Mouse (Mus musculus): ENCODE data around the gene Galr2. TPM values are rescaled to one million over a fixed set of nuclear protein-coding genes. Genes with fewer than 3 reads are reported as not detected.

The Galr2 gene
- polyA plus RNA-seq, 1 experiment from 2014 or later = 0.11 TPM

DNA sequence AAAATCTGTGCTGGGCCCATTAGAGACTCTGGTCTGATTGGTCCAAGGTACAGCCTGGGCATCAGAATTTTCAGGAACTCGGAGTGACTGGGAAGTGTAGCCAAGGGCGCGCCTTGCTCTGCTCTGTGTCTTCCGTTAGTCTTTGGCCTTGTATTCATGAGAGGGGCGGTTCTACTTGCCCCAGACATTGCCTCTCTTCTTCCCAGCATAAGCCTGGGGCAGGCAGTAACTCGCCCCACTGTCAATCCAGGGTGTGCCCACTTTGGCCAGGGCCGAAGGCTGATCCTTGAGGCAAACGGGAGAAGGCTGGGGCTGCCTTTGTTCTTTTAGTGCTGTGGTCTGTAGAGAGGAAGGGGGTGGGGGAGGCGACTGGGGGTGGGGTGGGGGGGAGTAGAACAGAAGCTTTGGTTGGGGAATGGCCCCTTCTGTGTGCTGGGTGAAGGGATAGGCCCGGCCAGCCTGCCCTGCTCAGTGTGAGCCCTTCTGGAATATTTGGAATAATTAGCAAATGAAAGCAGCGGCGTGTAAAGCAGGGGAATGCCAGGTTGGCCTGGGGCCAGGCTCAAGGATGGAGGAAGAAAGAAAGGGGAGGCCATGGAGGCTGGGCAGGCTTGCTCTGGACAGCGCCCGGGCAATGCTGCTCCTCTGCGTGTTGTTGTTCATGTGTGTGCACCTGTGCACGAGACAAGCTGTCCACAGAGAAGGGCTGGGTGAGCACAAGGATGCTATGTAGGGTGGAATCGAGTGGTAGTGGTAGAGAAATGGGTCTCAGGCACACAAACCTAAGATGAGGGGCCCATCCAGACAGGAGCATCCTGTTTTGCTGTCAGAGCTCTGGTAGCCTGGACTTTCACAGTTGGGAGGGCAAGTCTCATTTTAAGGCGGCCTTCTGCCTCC is 48.8 kb downstream of the Galr2 start:
- WGBS = 60% methylated on average over 18 of the region's 18 CpGs
- DNase-seq (ENCODE audit: low spot score) (no peak), ATAC-seq (replicated peaks; ENCODE audit: low FRiP score) (no peak)
- no peak overlapping the region for H3K27ac ChIP-seq (ENCODE audit: low read depth, low read length)
- no peaks in the 10 kb centered on the region for H3K9me3 ChIP-seq (ENCODE audit: control insufficient read depth, low read length)
- peaks cover 18% of the 10 kb centered on the region for H3K27me3 ChIP-seq (replicated peaks; ENCODE audit: control insufficient read depth, insufficient read depth, low read length)
- H3K36me3 ChIP-seq (ENCODE audit: control insufficient read depth, insufficient read depth, low read length) = no peaks in the 10 kb centered on the region
- H3K4me3 ChIP-seq (ENCODE audit: low read depth, low read length) = no peak overlapping the region
- no peak overlapping the region for H3K4me2 ChIP-seq
- no peak overlapping the region for H3K9ac ChIP-seq (ENCODE audit: low read depth, low read length)
- H3K4me1 ChIP-seq (replicated peaks; ENCODE audit: control insufficient read depth, insufficient read depth, low read length) = peaks cover 17% of the 10 kb centered on the region

DNA sequence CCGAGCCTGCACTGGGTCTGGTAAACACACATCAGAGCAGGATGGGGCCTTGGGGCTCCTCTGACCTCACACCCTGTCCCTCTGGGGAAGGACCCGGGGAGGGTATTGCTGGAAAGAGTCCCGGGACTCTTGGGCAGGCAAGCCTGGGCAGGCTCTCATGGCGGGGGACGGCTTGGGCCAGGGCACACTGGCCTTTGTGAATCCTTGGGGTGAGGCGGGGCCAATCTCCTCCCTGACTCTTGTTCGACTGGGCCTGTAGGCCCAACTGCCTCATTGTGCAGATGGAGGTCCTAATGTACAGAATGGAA is 49.4 kb downstream of the Galr2 start:
- DNase-seq (ENCODE audit: low spot score) (no peak), ATAC-seq (replicated peaks; ENCODE audit: low FRiP score) (no peak)
- WGBS = 81% methylated on average over 7 of the region's 7 CpGs
- Histone ChIP-seq H3K36me3 (ENCODE audit: control insufficient read depth, insufficient read depth, low read length) (no peaks in the 10 kb centered on the region), H3K27ac (ENCODE audit: low read depth, low read length) (no peak overlapping the region), H3K9me3 (ENCODE audit: control insufficient read depth, low read length) (no peaks in the 10 kb centered on the region), H3K9ac (ENCODE audit: low read depth, low read length) (no peak overlapping the region), H3K4me3 (ENCODE audit: low read depth, low read length) (no peak overlapping the region), H3K4me2 (no peak overlapping the region), H3K4me1 (replicated peaks; ENCODE audit: control insufficient read depth, insufficient read depth, low read length) (peaks cover 23% of the 10 kb centered on the region), H3K27me3 (replicated peaks; ENCODE audit: control insufficient read depth, insufficient read depth, low read length) (peaks cover 24% of the 10 kb centered on the region)

DNA sequence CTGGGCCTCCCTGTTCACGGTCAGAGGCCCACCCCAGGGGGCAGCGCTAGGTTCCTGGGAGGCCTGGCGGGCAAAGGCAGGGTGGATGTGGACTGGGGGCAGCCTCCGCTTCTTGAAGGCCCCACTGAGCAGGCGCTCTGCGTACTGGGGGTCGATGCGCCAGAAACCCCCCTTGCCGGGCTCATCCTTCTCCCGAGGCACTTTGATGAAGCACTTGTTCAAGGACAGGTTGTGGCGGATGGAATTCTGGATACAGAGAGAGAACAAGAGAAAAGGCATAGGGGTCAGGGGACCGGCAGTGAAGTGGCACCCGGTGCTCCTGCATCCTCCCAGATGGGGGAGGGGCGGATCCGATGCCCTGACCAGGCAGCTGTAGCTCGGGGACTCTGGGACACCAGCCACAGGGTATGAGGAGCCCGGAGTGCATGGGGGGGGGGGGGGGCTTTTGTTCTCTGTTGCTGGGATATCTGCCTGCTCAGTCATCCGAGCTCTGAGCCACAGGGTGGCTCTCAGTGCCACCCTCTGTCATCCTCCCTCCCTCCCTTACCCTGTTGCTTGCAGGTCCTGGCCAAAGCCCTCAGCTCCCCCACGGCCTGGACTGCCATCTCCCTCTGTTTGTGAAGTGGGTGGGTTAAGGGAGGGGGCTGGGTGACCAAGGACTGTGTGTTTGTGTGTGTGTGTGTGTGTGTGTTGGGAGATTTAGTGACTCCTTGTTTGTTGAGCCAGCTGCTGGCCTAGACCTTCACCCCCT is 51.7 kb downstream of the Galr2 start:
- DNase-seq (ENCODE audit: low spot score) (no peak), ATAC-seq (replicated peaks; ENCODE audit: low FRiP score) (no peak)
- no peak overlapping the region for H3K9ac ChIP-seq (ENCODE audit: low read depth, low read length)
- no peak overlapping the region for H3K4me3 ChIP-seq (ENCODE audit: low read depth, low read length)
- H3K4me2 ChIP-seq = peak overlapping the region; percentile 100
- 52% methylated on average over 19 of the region's 19 CpGs for WGBS
- peaks cover 26% of the 10 kb centered on the region for H3K4me1 ChIP-seq (replicated peaks; ENCODE audit: control insufficient read depth, insufficient read depth, low read length)
- H3K9me3 ChIP-seq (ENCODE audit: control insufficient read depth, low read length) = no peaks in the 10 kb centered on the region
- peaks cover 33% of the 10 kb centered on the region for H3K27me3 ChIP-seq (replicated peaks; ENCODE audit: control insufficient read depth, insufficient read depth, low read length)
- H3K36me3 ChIP-seq (ENCODE audit: control insufficient read depth, insufficient read depth, low read length) = no peaks in the 10 kb centered on the region
- H3K27ac ChIP-seq (ENCODE audit: low read depth, low read length) = no peak overlapping the region

DNA sequence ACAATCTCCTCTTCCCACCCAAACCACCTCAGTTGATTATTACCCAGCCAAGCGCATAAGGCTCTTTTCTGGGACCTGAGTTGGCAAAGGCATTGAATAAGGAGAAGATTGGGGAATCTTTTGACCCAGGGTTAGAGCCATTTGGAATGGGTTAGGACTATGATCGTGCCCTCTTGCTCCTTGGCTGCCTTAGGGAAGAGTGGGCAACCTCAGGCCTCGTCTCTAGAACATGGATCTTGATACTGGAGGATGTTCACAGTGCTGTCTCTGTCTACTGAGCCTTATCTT is 52.2 kb downstream of the Galr2 start:
- Histone ChIP-seq H3K4me1 (replicated peaks; ENCODE audit: control insufficient read depth, insufficient read depth, low read length) (peaks cover 26% of the 10 kb centered on the region), H3K27ac (ENCODE audit: low read depth, low read length) (peak overlapping the region; percentile 34; the same call in 1 of the 2 replicates), H3K36me3 (ENCODE audit: control insufficient read depth, insufficient read depth, low read length) (no peaks in the 10 kb centered on the region), H3K27me3 (replicated peaks; ENCODE audit: control insufficient read depth, insufficient read depth, low read length) (peaks cover 36% of the 10 kb centered on the region), H3K4me2 (peak overlapping the region; percentile 100), H3K9ac (ENCODE audit: low read depth, low read length) (no peak overlapping the region), H3K9me3 (ENCODE audit: control insufficient read depth, low read length) (no peaks in the 10 kb centered on the region), H3K4me3 (ENCODE audit: low read depth, low read length) (no peak overlapping the region)
- DNase-seq (ENCODE audit: low spot score) (no peak), ATAC-seq (replicated peaks; ENCODE audit: low FRiP score) (no peak)
- 57% methylated on average over 3 of the region's 3 CpGs for WGBS

Other genes with a start within 250 kb of the Galr2 start
- gene Unc13d, start 203.0 kb upstream of the Galr2 start, polyA plus RNA-seq (2014; fragmentation: Nextera tagmentation; extraction: Ambion mirVana) = 44.8 and 45.3 TPM in 2 replicates
- gene Wbp2, start 193.9 kb upstream of the Galr2 start, polyA plus RNA-seq (2014; fragmentation: Nextera tagmentation; extraction: Ambion mirVana) = 98.8 and 105 TPM in 2 replicates
- gene Trim47, start 153.7 kb upstream of the Galr2 start, polyA plus RNA-seq (2014; fragmentation: Nextera tagmentation; extraction: Ambion mirVana) = 6.3 and 6.6 TPM in 2 replicates
- 3.1 and 3.5 TPM in 2 replicates for gene Trim65, start 149.8 kb upstream of the Galr2 start, polyA plus RNA-seq (2014; fragmentation: Nextera tagmentation; extraction: Ambion mirVana)
- 121 and 126 TPM in 2 replicates for gene Mrpl38, start 142.1 kb upstream of the Galr2 start, polyA plus RNA-seq (2014; fragmentation: Nextera tagmentation; extraction: Ambion mirVana)
- gene Fbf1, start 112.8 kb upstream of the Galr2 start, polyA plus RNA-seq (2014; fragmentation: Nextera tagmentation; extraction: Ambion mirVana) = 20.1 and 23.3 TPM in 2 replicates
- gene Ten1, start 82.1 kb upstream of the Galr2 start, polyA plus RNA-seq (2014; fragmentation: Nextera tagmentation; extraction: Ambion mirVana) = 62.3 and 63.8 TPM in 2 replicates
- 22.7 and 23.6 TPM in 2 replicates for gene Acox1, start 81.9 kb upstream of the Galr2 start, polyA plus RNA-seq (2014; fragmentation: Nextera tagmentation; extraction: Ambion mirVana)
- 0.56 TPM in 2 replicates for gene Evpl, start 42.9 kb upstream of the Galr2 start, polyA plus RNA-seq (2014; fragmentation: Nextera tagmentation; extraction: Ambion mirVana)
- gene Srp68, start 6.7 kb upstream of the Galr2 start, polyA plus RNA-seq (2014; fragmentation: Nextera tagmentation; extraction: Ambion mirVana) = 88.4 and 89.4 TPM in 2 replicates
- gene Exoc7, start 26.3 kb downstream of the Galr2 start, polyA plus RNA-seq (2014; fragmentation: Nextera tagmentation; extraction: Ambion mirVana) = 47.4 and 51.3 TPM in 2 replicates
- 1.2 and 1.3 TPM in 2 replicates for gene Foxj1, start 54.5 kb downstream of the Galr2 start, polyA plus RNA-seq (2014; fragmentation: Nextera tagmentation; extraction: Ambion mirVana)
- gene Rnf157, start 132.1 kb downstream of the Galr2 start, polyA plus RNA-seq (2014; fragmentation: Nextera tagmentation; extraction: Ambion mirVana) = 5.0 and 6.8 TPM in 2 replicates
- gene Ubald2, start 153.2 kb downstream of the Galr2 start, polyA plus RNA-seq (2014; fragmentation: Nextera tagmentation; extraction: Ambion mirVana) = 78.6 and 80.2 TPM in 2 replicates
- gene Qrich2, start 185.3 kb downstream of the Galr2 start, polyA plus RNA-seq (2014; fragmentation: Nextera tagmentation; extraction: Ambion mirVana) = 0.16 TPM in 1 of 2 replicates, not detected in the other
- 133 and 135 TPM in 2 replicates for gene Prpsap1, start 213.3 kb downstream of the Galr2 start, polyA plus RNA-seq (2014; fragmentation: Nextera tagmentation; extraction: Ambion mirVana)
- gene Sphk1, start 250.0 kb downstream of the Galr2 start, polyA plus RNA-seq (2014; fragmentation: Nextera tagmentation; extraction: Ambion mirVana) = 39.0 and 44.1 TPM in 2 replicates